Mouse (Mus musculus): ENCODE measurements around the gene C1qtnf4. TPM values are rescaled to one million over a fixed set of nuclear protein-coding genes. Genes with fewer than 3 reads are reported as not detected.
A peak's percentile ranks its signal among the peaks of the same experiment; 100 is the strongest.

The C1qtnf4 gene
- polyA plus RNA-seq, 1 experiment from 2014 or later: 8.6 TPM

DNA sequence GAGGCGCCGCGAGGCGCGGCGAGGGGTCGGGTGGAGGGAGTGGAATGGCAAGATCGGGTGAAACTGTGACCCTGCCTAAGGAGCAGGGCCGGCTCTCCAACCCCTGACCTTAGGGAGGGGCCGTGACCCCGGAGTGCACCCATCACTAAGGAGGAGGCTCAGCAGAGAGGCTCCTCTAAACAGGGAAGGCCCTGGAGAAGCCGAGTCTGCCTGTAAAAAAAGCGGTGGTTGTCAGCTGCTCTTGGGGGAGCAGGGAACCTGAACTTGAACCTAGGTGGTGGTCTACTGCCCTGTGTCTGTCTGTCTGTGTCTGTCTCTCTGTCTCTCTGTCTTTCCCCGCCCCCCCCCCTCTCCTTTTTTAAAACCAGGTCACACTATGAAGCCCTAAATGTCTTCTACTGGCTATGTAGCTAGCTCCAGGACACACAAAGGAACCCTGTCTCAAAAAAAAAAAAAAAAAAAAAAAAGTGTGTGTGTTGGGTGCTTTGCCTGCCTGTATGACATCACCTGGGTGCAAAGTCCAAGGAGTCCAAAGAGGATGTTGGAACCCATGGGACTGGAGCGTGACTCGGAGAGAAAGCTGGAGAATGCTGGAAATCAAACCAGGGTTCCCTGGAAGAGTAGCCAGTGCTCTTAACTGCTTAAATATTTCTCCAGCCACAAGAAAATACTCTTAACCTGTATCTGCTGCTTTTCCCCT lies 32.5 kb downstream of the C1qtnf4 start:
- Histone ChIP-seq H3K9me3 (no peaks in the 10 kb centered on the region), H3K27me3 (ENCODE audit: insufficient read depth, poor library complexity, severe bottlenecking) (no peaks in the 10 kb centered on the region), H3K4me1 (peaks cover 33% of the 10 kb centered on the region), H3K4me3 (peak overlapping the region; percentile 88), H3K36me3 (peaks cover 18% of the 10 kb centered on the region), H3K27ac (peak overlapping the region; percentile 100)
- 10% methylated on average over 16 of the region's 16 CpGs for WGBS
- peak; percentile 88 for DNase-seq (ENCODE audit: low spot score)

DNA sequence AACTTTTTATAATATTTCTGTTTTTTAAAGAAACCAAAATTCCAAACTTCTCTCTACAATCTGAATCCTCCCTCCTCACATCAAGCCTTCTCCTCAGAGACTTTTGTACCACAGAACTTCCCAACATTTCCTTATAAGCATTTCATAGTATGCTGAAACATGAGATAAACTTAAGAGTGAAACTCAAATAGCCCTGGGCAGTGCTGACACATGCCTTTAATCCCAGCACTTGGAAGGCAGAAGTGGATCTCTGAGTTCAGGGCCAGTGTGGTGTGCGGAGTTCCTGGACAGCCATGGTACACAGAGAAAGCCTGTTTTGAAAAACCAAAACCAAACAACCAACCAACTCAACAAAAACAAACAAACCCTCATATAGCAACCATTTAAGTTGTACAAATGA lies 35.5 kb downstream of the C1qtnf4 start:
- no peaks in the 10 kb centered on the region for H3K36me3 ChIP-seq
- no peaks in the 10 kb centered on the region for H3K27me3 ChIP-seq (ENCODE audit: insufficient read depth, poor library complexity, severe bottlenecking)
- H3K4me1 ChIP-seq: peaks cover 19% of the 10 kb centered on the region
- H3K4me3 ChIP-seq: no peak overlapping the region
- H3K9me3 ChIP-seq: no peaks in the 10 kb centered on the region
- no peak for DNase-seq (ENCODE audit: low spot score)
- WGBS: 69% methylated on average over 1 of the region's 1 CpGs
- H3K27ac ChIP-seq: no peak overlapping the region

DNA sequence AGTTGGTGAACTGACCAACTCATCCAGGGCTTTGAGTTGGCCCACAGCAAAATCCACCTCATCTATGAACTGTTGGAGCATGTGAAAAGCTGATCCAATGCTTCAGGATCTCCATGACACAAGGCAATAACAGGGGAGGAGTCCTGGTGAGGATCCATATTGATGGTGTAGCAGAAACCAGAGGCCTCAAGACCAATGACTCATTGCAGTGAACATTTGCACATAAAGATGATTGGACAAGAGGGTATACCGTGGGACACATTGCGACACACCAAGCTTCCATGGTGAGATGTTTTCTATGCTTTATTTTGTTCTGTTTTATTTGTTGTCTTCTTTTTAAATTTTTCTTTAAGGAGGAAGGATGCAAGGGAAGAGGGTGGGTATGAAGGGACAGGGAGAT lies 37.0 kb downstream of the C1qtnf4 start:
- 96% methylated on average over 2 of the region's 2 CpGs for WGBS
- Histone ChIP-seq H3K27me3 (ENCODE audit: insufficient read depth, poor library complexity, severe bottlenecking) (no peaks in the 10 kb centered on the region), H3K4me3 (no peak overlapping the region), H3K9me3 (no peaks in the 10 kb centered on the region), H3K27ac (no peak overlapping the region), H3K36me3 (no peaks in the 10 kb centered on the region), H3K4me1 (peaks cover 9% of the 10 kb centered on the region)
- no peak for DNase-seq (ENCODE audit: low spot score)

DNA sequence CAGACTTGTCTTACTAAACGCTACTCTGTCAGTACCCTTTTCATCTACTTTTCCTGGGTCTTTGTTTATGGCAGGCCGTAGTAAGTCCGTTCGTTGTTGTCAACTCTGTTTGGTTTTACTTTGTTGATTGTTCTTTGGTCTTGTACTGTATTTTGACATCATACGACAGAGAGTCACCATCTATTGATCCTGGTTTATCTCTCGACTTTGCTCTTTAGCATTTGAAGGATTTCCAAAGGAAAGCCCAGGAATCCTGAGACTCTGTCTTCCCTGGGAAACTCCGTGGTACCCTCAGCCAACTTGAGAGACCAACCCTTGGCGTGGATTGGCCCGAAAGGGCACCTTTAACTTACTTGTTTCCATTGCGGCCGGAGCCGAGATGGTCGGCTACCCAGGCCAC lies 42.9 kb downstream of the C1qtnf4 start:
- Histone ChIP-seq H3K36me3 (no peaks in the 10 kb centered on the region), H3K27ac (no peak overlapping the region), H3K27me3 (ENCODE audit: insufficient read depth, poor library complexity, severe bottlenecking) (peaks cover 6% of the 10 kb centered on the region; the same call in 1 of the 2 replicates), H3K4me3 (no peak overlapping the region), H3K4me1 (no peaks in the 10 kb centered on the region), H3K9me3 (no peaks in the 10 kb centered on the region)
- WGBS: 83% methylated on average over 13 of the region's 13 CpGs
- DNase-seq (ENCODE audit: low spot score): no peak

DNA sequence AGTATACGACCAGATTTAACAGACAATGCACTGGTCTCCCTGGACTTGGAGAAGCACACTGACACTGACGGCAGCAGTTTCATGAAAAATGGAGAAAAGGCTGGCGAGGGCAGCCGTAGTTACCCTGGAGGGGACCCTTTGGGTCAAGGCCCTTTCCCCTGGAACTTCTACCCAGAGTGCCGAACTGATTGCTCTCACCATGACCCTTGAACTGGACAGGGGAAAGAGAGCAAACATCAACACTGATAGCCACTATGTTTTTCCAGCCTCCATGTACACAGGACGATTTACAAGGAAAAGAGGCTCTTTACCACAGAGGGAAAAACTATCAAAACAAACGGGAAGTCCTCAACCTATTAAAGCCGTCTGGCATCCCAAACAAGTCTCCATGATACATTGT lies 46.2 kb downstream of the C1qtnf4 start:
- no peak for DNase-seq (ENCODE audit: low spot score)
- Histone ChIP-seq H3K4me3 (no peak overlapping the region), H3K4me1 (no peaks in the 10 kb centered on the region), H3K9me3 (no peaks in the 10 kb centered on the region), H3K36me3 (no peaks in the 10 kb centered on the region), H3K27me3 (ENCODE audit: insufficient read depth, poor library complexity, severe bottlenecking) (peaks cover 6% of the 10 kb centered on the region; the same call in 1 of the 2 replicates), H3K27ac (no peak overlapping the region)
- WGBS: 68% methylated on average over 8 of the region's 8 CpGs

DNA sequence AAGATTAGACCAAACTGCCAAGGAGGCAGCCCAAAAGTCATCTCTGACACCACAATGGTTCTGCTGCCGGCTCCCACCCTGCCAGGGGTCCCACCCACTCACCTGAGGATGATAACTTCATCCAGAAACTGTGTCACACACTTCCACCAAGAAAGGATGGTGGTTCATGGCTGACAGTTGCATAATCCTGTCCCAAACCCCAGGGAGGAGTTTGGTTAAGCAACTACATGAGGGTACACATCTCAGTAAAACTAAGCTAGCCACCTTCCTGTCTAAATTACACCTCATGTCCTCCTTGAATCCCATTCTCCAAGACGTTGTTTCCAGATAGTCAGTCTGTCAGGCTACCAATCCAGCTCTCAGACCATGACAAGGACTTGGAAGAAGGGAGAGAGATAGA lies 46.6 kb downstream of the C1qtnf4 start:
- H3K36me3 ChIP-seq: no peaks in the 10 kb centered on the region
- H3K4me3 ChIP-seq: no peak overlapping the region
- WGBS: 66% methylated on average over 2 of the region's 2 CpGs
- peaks cover 6% of the 10 kb centered on the region; the same call in 1 of the 2 replicates for H3K27me3 ChIP-seq (ENCODE audit: insufficient read depth, poor library complexity, severe bottlenecking)
- no peak overlapping the region for H3K27ac ChIP-seq
- H3K9me3 ChIP-seq: no peaks in the 10 kb centered on the region
- H3K4me1 ChIP-seq: no peaks in the 10 kb centered on the region
- no peak for DNase-seq (ENCODE audit: low spot score)

DNA sequence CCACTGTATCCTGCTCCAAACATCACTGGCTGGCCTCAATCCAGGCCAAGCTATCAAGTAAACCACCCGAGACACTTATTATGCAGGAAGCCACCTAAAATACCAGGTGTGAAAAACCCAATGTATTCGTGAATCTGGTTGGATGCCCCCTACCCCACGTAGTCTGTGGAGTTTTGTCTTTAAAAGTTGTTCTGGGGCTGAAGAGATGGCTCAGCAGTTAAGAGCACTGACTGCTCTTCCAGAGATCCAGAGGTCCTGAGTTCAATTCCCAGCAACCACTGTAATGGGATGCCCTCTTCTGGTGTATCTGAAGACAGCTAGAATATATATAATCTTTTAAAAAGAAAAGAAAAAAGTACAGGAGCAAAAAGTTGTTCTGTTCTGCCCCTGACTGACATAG lies 52.7 kb downstream of the C1qtnf4 start:
- Histone ChIP-seq H3K4me1 (peaks cover 24% of the 10 kb centered on the region), H3K27me3 (ENCODE audit: insufficient read depth, poor library complexity, severe bottlenecking) (no peaks in the 10 kb centered on the region), H3K4me3 (no peak overlapping the region), H3K36me3 (no peaks in the 10 kb centered on the region), H3K27ac (no peak overlapping the region), H3K9me3 (no peaks in the 10 kb centered on the region)
- DNase-seq (ENCODE audit: low spot score): no peak
- 66% methylated on average over 3 of the region's 3 CpGs for WGBS

DNA sequence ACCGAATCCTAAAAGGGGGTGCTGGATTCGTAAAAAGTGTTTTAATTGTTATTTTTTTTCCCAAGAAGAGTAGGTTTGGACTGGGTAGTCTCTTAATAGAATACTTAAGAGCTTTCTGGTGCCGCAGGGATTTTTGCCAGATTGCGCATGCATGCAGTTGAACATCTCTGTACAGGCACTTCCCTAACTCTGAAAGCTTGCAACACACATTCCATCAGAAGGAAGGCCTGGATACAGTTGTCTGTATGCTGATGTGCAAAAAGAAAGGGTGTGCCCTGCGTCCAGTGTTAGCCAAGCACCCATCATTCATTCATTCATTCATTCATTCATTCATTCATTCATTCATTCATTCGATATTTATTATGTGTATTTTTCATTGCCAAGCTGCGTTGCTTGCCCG lies 54.1 kb downstream of the C1qtnf4 start:
- Histone ChIP-seq H3K36me3 (no peaks in the 10 kb centered on the region), H3K27ac (peak overlapping the region; percentile 98), H3K27me3 (ENCODE audit: insufficient read depth, poor library complexity, severe bottlenecking) (no peaks in the 10 kb centered on the region), H3K4me3 (peak overlapping the region; percentile 99), H3K9me3 (no peaks in the 10 kb centered on the region), H3K4me1 (peaks cover 25% of the 10 kb centered on the region)
- WGBS: 52% methylated on average over 8 of the region's 8 CpGs
- no peak for DNase-seq (ENCODE audit: low spot score)

Other genes with a start within 250 kb of the C1qtnf4 start
- gene Nup160, start 208.6 kb upstream of the C1qtnf4 start, polyA plus RNA-seq (2016; fragmentation: Nextera tagmentation; extraction: Ambion mirVana): 45.3 and 49.2 TPM in 2 replicates
- 71.3 and 81.8 TPM in 2 replicates for gene Fnbp4, start 140.5 kb upstream of the C1qtnf4 start, polyA plus RNA-seq (2016; fragmentation: Nextera tagmentation; extraction: Ambion mirVana)
- 0.51 and 0.92 TPM in 2 replicates for gene Agbl2, start 103.1 kb upstream of the C1qtnf4 start, polyA plus RNA-seq (2016; fragmentation: Nextera tagmentation; extraction: Ambion mirVana)
- gene Mtch2, start 38.7 kb upstream of the C1qtnf4 start, polyA plus RNA-seq (2016; fragmentation: Nextera tagmentation; extraction: Ambion mirVana): 252 and 254 TPM in 2 replicates
- gene Kbtbd4, start 18.9 kb downstream of the C1qtnf4 start, polyA plus RNA-seq (2016; fragmentation: Nextera tagmentation; extraction: Ambion mirVana): 33.2 and 42.2 TPM in 2 replicates
- 276 and 329 TPM in 2 replicates for gene Ndufs3, start 19.0 kb downstream of the C1qtnf4 start, polyA plus RNA-seq (2016; fragmentation: Nextera tagmentation; extraction: Ambion mirVana)
- 128 and 155 TPM in 2 replicates for gene Celf1, start 54.5 kb downstream of the C1qtnf4 start, polyA plus RNA-seq (2016; fragmentation: Nextera tagmentation; extraction: Ambion mirVana)
- gene Rapsn, start 149.8 kb downstream of the C1qtnf4 start, polyA plus RNA-seq (2016; fragmentation: Nextera tagmentation; extraction: Ambion mirVana): 6.6 and 13.8 TPM in 2 replicates
- gene Psmc3, start 168.1 kb downstream of the C1qtnf4 start, polyA plus RNA-seq (2016; fragmentation: Nextera tagmentation; extraction: Ambion mirVana): 315 and 334 TPM in 2 replicates
- 32.6 and 37.5 TPM in 2 replicates for gene Slc39a13, start 184.6 kb downstream of the C1qtnf4 start, polyA plus RNA-seq (2016; fragmentation: Nextera tagmentation; extraction: Ambion mirVana)
- 0.99 and 4.1 TPM in 2 replicates for gene Spi1, start 196.5 kb downstream of the C1qtnf4 start, polyA plus RNA-seq (2016; fragmentation: Nextera tagmentation; extraction: Ambion mirVana)
- 450 and 1,030 TPM in 2 replicates for gene Mybpc3, start 232.3 kb downstream of the C1qtnf4 start, polyA plus RNA-seq (2016; fragmentation: Nextera tagmentation; extraction: Ambion mirVana)